Mouse (Mus musculus) limb, embryonic 14.5 days (tissue): ENCODE results near the gene Zfp810. TPM values are rescaled to one million over a fixed set of nuclear protein-coding genes. Genes with fewer than 3 reads are reported as not detected.

ENCODE experiments used
- ATAC-seq: fragments of 200-750 bp; cut with Nextera tagmentation; 2 replicates; pipeline ENCODE4 v1.8.0; 2017; ENCODE audit warnings: low read depth, moderate number of reproducible peaks, moderate TSS enrichment; ENCODE audit not compliant: low FRiP score
- DNase-seq: peaks from one replicate; pipeline ENCODE4 v3.0.0-alpha.2; 2015; ENCODE audit warnings: low spot score
- H3K27ac ChIP-seq: fragments of 300-500 bp; sonication (generic); replicated peaks from 2 replicates; pipeline ENCODE4 v1.5.1; 2014; ENCODE audit warnings: low read depth, mild to moderate bottlenecking, low read length, moderate library complexity, mixed read lengths
- H3K27me3 ChIP-seq: fragments of 300-500 bp; sonication (generic); 2 replicates; pipeline ENCODE4 v1.6.1; 2014; ENCODE audit warnings: low read length, mixed read lengths; ENCODE audit not compliant: control insufficient read depth, insufficient read depth
- H3K36me3 ChIP-seq: fragments of 300-500 bp; sonication (generic); 2 replicates; pipeline ENCODE4 v1.6.1; 2014; ENCODE audit warnings: mild to moderate bottlenecking, low read length, moderate library complexity, mixed read lengths; ENCODE audit not compliant: control insufficient read depth, insufficient read depth
- H3K4me1 ChIP-seq: fragments of 300-500 bp; sonication (generic); 2 replicates; pipeline ENCODE4 v1.6.1; 2014; ENCODE audit warnings: antibody characterized with exemption, low read length, mixed read lengths; ENCODE audit not compliant: control insufficient read depth, insufficient read depth
- H3K4me2 ChIP-seq: fragments of 300-500 bp; sonication (generic); replicated peaks from 2 replicates; pipeline ENCODE4 v1.6.1; 2014; ENCODE audit warnings: low read depth, mild to moderate bottlenecking, low read length, moderate library complexity; ENCODE audit not compliant: severe bottlenecking
- H3K4me3 ChIP-seq: fragments of 300-500 bp; sonication (generic); replicated peaks from 2 replicates; pipeline ENCODE4 v1.5.1; 2014; ENCODE audit warnings: low read length
- H3K9ac ChIP-seq: fragments of 300-500 bp; sonication (generic); 2 replicates; pipeline ENCODE4 v1.6.1; 2014; ENCODE audit warnings: mild to moderate bottlenecking, low read depth, low read length, moderate library complexity; ENCODE audit not compliant: severe bottlenecking
- H3K9me3 ChIP-seq: fragments of 300-500 bp; sonication (generic); 2 replicates; pipeline ENCODE4 v1.6.1; 2016; ENCODE audit warnings: low read length; ENCODE audit not compliant: control insufficient read depth
- POLR2A ChIP-seq: fragments of 200-500 bp; IDR thresholded peaks from 2 replicates; pipeline ENCODE4 v1.8.0; 2012; ENCODE audit warnings: inconsistent platforms, mild to moderate bottlenecking, moderate library complexity, borderline replicate concordance; ENCODE audit not compliant: insufficient read depth, insufficient read length; ENCODE audit errors: extremely low read depth
- WGBS: fragments of 180-500 bp; shearing (Covaris S2); extraction: QIAGEN DNeasy Blood & Tissue Kit; methylation state at CpG from one replicate; pipeline ENCODE4 v1.1.7; 2014; 5-methylcytosine and 5-hydroxymethylcytosine counted together
- polyA plus RNA-seq, 2 experiments: library from polyadenylated mRNA; depleted of rRNA in 1 of 2; stranded (reverse) in 1 of 2; unstranded in 1 of 2; fragments of >200 nt; fragmentation: Nextera tagmentation in 1 of 2; extraction: Ambion mirVana in 1 of 2; gene quantifications; 2 replicates each; pipeline versions ENCODE4 v1.2.1 to v1.2.3; 2012 to 2014

The Zfp810 gene
- 18.9 and 21.2 TPM in 2 replicates for polyA plus RNA-seq (2012; rRNA removed)
- 19.3 and 25.7 TPM in 2 replicates for polyA plus RNA-seq (2014; fragmentation: Nextera tagmentation; extraction: Ambion mirVana)

GRCm38 (mm10) chr9:22307156-22307919 lies at the start of gene Zfp810:
Zfp810 (minus strand) TSS chr9:22307648.
- Histone ChIP-seq H3K27ac (peak within 1 kb of the TSS; percentile 71), H3K9ac (peak within 1 kb of the TSS; percentile 99), H3K4me3 (peak within 1 kb of the TSS; percentile 98), H3K4me2 (peak within 1 kb of the TSS; percentile 85), H3K9me3 (0 out of 2 replicates have a peak, but pooled peaks cover 4% of the 10 kb centered on the region), H3K27me3 (no peaks in the 10 kb centered on the region), H3K4me1 (peaks cover 6% of the 10 kb centered on the region; the same call in 1 of the 2 replicates), H3K36me3 (peaks cover 25% of the 10 kb centered on the region)
- ATAC-seq, result peak; percentile 100
- WGBS, result 0% methylated on average over 42 of the region's 56 CpGs
- peak; percentile 98 for DNase-seq
- TF ChIP-seq POLR2A, result 0 out of 2 replicates have a peak, but pooled peaks have one; percentile 21

- no peak overlapping the region for H3K4me3 ChIP-seq
- no peak for TF ChIP-seq POLR2A
- no peak overlapping the region for H3K27ac ChIP-seq
- DNase-seq (no peak), ATAC-seq (no peak)
- 83% methylated on average over 3 of the region's 3 CpGs for WGBS
- no peak overlapping the region for H3K4me2 ChIP-seq
- no peaks in the 10 kb centered on the region for H3K27me3 ChIP-seq
- H3K9me3 ChIP-seq, result no peaks in the 10 kb centered on the region
- H3K4me1 ChIP-seq, result no peaks in the 10 kb centered on the region
- H3K9ac ChIP-seq, result no peak overlapping the region
- peaks cover 70% of the 10 kb centered on the region for H3K36me3 ChIP-seq
These were observed 48.5 kb upstream of the Zfp810 start for GRCm38 (mm10) chr9:22355919-22356318.

- no peak overlapping the region for H3K27ac ChIP-seq
- ATAC-seq (no peak), DNase-seq (no peak)
- WGBS, result 67% methylated on average over 5 of the region's 5 CpGs
- TF ChIP-seq POLR2A, result no peak
- H3K9ac ChIP-seq, result no peak overlapping the region
- H3K27me3 ChIP-seq, result no peaks in the 10 kb centered on the region
- H3K4me1 ChIP-seq, result no peaks in the 10 kb centered on the region
- no peak overlapping the region for H3K4me2 ChIP-seq
- peaks cover 63% of the 10 kb centered on the region for H3K36me3 ChIP-seq
- H3K4me3 ChIP-seq, result no peak overlapping the region
- no peaks in the 10 kb centered on the region for H3K9me3 ChIP-seq
These were observed 46.5 kb upstream of the Zfp810 start for GRCm38 (mm10) chr9:22353901-22354300.

GRCm38 (mm10) chr9:22353465-22353864 lies 46.0 kb upstream of the Zfp810 start:
- TF ChIP-seq POLR2A, result no peak
- Histone ChIP-seq H3K9me3 (no peaks in the 10 kb centered on the region), H3K4me2 (no peak overlapping the region), H3K36me3 (peaks cover 60% of the 10 kb centered on the region), H3K27ac (no peak overlapping the region), H3K9ac (no peak overlapping the region), H3K27me3 (no peaks in the 10 kb centered on the region), H3K4me3 (no peak overlapping the region), H3K4me1 (no peaks in the 10 kb centered on the region)
- DNase-seq (no peak), ATAC-seq (no peak)
- 91% methylated on average over 5 of the region's 5 CpGs for WGBS

- Histone ChIP-seq H3K4me1 (no peaks in the 10 kb centered on the region), H3K36me3 (peaks cover 66% of the 10 kb centered on the region), H3K4me3 (no peak overlapping the region), H3K4me2 (no peak overlapping the region), H3K27ac (no peak overlapping the region), H3K9ac (no peak overlapping the region), H3K27me3 (no peaks in the 10 kb centered on the region), H3K9me3 (no peaks in the 10 kb centered on the region)
- WGBS, result 88% methylated on average over 1 of the region's 1 CpGs
- TF ChIP-seq POLR2A, result no peak
- DNase-seq (no peak), ATAC-seq (no peak)
These were observed 32.9 kb upstream of the Zfp810 start for GRCm38 (mm10) chr9:22340331-22340730.

- Histone ChIP-seq H3K4me2 (no peak overlapping the region), H3K9ac (no peak overlapping the region), H3K4me1 (no peaks in the 10 kb centered on the region), H3K4me3 (no peak overlapping the region), H3K27me3 (no peaks in the 10 kb centered on the region), H3K9me3 (no peaks in the 10 kb centered on the region), H3K36me3 (peaks cover 64% of the 10 kb centered on the region), H3K27ac (no peak overlapping the region)
- 100% methylated on average over 2 of the region's 2 CpGs for WGBS
- DNase-seq (no peak), ATAC-seq (no peak)
- no peak for TF ChIP-seq POLR2A
These were observed 29.8 kb upstream of the Zfp810 start for GRCm38 (mm10) chr9:22337217-22337616.
